Mouse (Mus musculus) stomach, postnatal 0 days (tissue): ENCODE measurements around the gene Tppp2.
"Not testable (repeated sequence)": the region's sequence is repeated elsewhere in the genome, so short reads cannot be mapped to it uniquely, and the experiment has no call there.

ENCODE experiments used
- CTCF ChIP-seq: IDR thresholded peaks from 2 replicates; pipeline ENCODE4 v1.5.1; 2016; ENCODE audit warnings: antibody characterized with exemption, low read depth, mild to moderate bottlenecking, moderate library complexity
- EP300 ChIP-seq: optimal IDR thresholded peaks from 2 replicates; pipeline ENCODE3; 2016; ENCODE audit warnings: antibody characterized with exemption

GRCm38 (mm10) chr14:51926930-51927329 is 8.7 kb downstream of the Tppp2 start:
- not testable (repeated sequence) for TF ChIP-seq CTCF, EP300
